Mouse (Mus musculus) stomach, postnatal 0 days (tissue): ENCODE measurements at regions not wholly inside any gene's neighbourhood (a gene's known extent, or its start where the extent isn't known, plus 50 kb on each side); places are given as distances from the start of the nearest gene placed in this dataset.

Source experiments
- CTCF ChIP-seq: IDR thresholded peaks from 2 replicates; pipeline ENCODE4 v1.5.1; 2016; ENCODE audit warnings: antibody characterized with exemption, low read depth, mild to moderate bottlenecking, moderate library complexity
- EP300 ChIP-seq: optimal IDR thresholded peaks from 2 replicates; pipeline ENCODE3; 2016; ENCODE audit warnings: antibody characterized with exemption

GRCm38 (mm10) chr17:7633382-7634290, 193.5 kb downstream of the Fndc1 start:
- TF ChIP-seq EP300 (no peak), CTCF (no peak)
